Mouse (Mus musculus) intestine, postnatal 0 days (tissue): ENCODE results near the gene Zfp948. TPM values are rescaled to one million over a fixed set of nuclear protein-coding genes. Genes with fewer than 3 reads are reported as not detected.

Experiments
- ATAC-seq: fragments of 200-750 bp; cut with Nextera tagmentation; 2 replicates; pipeline ENCODE4 v1.8.0; 2017; ENCODE audit warnings: mild to moderate bottlenecking, moderate TSS enrichment, moderate library complexity
- H3K27ac ChIP-seq: fragments of 300-500 bp; sonication (generic); 2 replicates; pipeline ENCODE4 v1.5.1; 2014; ENCODE audit warnings: mild to moderate bottlenecking, low read depth, low read length, moderate library complexity
- H3K27me3 ChIP-seq: fragments of 300-500 bp; sonication (generic); replicated peaks from 2 replicates; pipeline ENCODE4 v1.6.1; 2014; ENCODE audit warnings: low read length, mixed read lengths; ENCODE audit not compliant: control insufficient read depth, insufficient read depth
- H3K36me3 ChIP-seq: fragments of 300-500 bp; sonication (generic); 2 replicates; pipeline ENCODE4 v1.6.1; 2014; ENCODE audit warnings: mild to moderate bottlenecking, moderate library complexity; ENCODE audit not compliant: control insufficient read depth, insufficient read depth
- H3K4me1 ChIP-seq: fragments of 300-500 bp; sonication (generic); replicated peaks from 2 replicates; pipeline ENCODE4 v1.6.1; 2014; ENCODE audit warnings: antibody characterized with exemption, low read length, mixed read lengths; ENCODE audit not compliant: control insufficient read depth, insufficient read depth
- H3K4me2 ChIP-seq: fragments of 300-500 bp; sonication (generic); replicated peaks from 2 replicates; pipeline ENCODE4 v1.6.1; 2014; ENCODE audit warnings: low read depth, mild to moderate bottlenecking, moderate library complexity
- H3K4me3 ChIP-seq: fragments of 300-500 bp; sonication (generic); 2 replicates; pipeline ENCODE4 v1.5.1; 2014; ENCODE audit warnings: low read depth, low read length
- H3K9ac ChIP-seq: fragments of 300-500 bp; sonication (generic); 2 replicates; pipeline ENCODE4 v1.6.1; 2014; ENCODE audit warnings: mild to moderate bottlenecking, low read depth, low read length
- H3K9me3 ChIP-seq: fragments of 300-500 bp; sonication (generic); 2 replicates; pipeline ENCODE4 v1.6.1; 2016; ENCODE audit warnings: mixed run types; ENCODE audit not compliant: control insufficient read depth
- CTCF ChIP-seq: sonication (generic); IDR thresholded peaks from 2 replicates; pipeline ENCODE4 v1.5.1; 2016; ENCODE audit warnings: low read depth, mild to moderate bottlenecking, control low read depth, antibody characterized with exemption, moderate library complexity
- WGBS: fragments of 180-500 bp; shearing (Covaris S2); extraction: QIAGEN DNeasy Blood & Tissue Kit; methylation state at CpG from one replicate; pipeline ENCODE4 v1.1.7; 2014; 5-methylcytosine and 5-hydroxymethylcytosine counted together
- polyA plus RNA-seq: library from polyadenylated mRNA; unstranded; fragments of >200 nt; fragmentation: Nextera tagmentation; extraction: Ambion mirVana; gene quantifications from 2 replicates; pipeline ENCODE4 v1.2.1, GENCODE M21; 2015

Zfp948 gene
- polyA plus RNA-seq, 1 experiment from 2014 or later = 13.7 TPM

DNA sequence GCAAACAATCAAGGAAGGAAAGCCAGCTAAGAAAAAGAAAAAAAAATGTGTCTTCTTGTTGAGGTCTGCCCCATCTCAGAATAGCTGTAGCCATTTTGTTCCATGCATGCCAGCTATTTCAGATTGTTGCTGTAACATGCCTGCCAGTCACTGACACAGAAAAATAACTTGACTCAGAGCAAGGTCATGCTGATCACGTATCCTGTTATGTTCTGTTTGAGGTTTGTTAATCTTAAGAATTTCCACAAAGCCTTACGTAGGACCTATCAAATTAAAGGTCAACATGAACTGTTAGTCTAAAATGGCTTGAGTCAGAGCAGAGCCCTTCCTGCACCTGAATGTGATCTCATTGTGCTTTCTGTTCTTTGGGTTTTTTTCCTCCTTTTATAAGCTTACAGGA lies 30.1 kb upstream of the Zfp948 start:
- Histone ChIP-seq H3K4me3 (no peak overlapping the region), H3K4me1 (0 out of 2 replicates have a peak, but pooled peaks cover 5% of the 10 kb centered on the region), H3K27me3 (no peaks in the 10 kb centered on the region), H3K9ac (no peak overlapping the region), H3K27ac (no peak overlapping the region), H3K9me3 (no peaks in the 10 kb centered on the region), H3K4me2 (no peak overlapping the region), H3K36me3 (no peaks in the 10 kb centered on the region)
- WGBS = 71% methylated on average over 2 of the region's 2 CpGs
- ATAC-seq = no peak
- TF ChIP-seq CTCF = no peak

DNA sequence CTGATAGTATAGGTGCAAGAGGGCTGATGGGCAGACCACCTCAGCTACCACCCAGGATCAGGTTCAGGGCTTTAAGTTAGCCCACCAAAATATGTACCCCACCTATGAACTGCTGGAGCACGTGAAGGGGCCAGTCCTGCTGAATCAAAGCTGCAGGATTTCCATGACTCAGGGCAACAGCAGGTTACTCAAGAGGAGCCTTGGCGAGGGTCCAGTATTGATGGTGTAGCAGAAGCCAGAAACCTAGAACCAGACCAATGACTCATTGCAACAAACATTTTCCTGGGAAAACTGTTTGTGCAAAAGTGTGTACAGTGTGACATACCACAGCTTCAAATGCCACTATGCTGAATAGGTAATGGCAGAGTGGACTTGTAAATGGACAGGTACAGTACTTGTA lies 9.0 kb upstream of the Zfp948 start:
- H3K36me3 ChIP-seq = peaks cover 13% of the 10 kb centered on the region
- no peaks in the 10 kb centered on the region for H3K4me1 ChIP-seq
- no peak overlapping the region for H3K9ac ChIP-seq
- no peak for TF ChIP-seq CTCF
- no peak overlapping the region for H3K4me2 ChIP-seq
- no peak for ATAC-seq
- no peaks in the 10 kb centered on the region for H3K9me3 ChIP-seq
- H3K27ac ChIP-seq = no peak overlapping the region
- H3K27me3 ChIP-seq = no peaks in the 10 kb centered on the region
- H3K4me3 ChIP-seq = no peak overlapping the region
- 90% methylated on average over 2 of the region's 2 CpGs for WGBS

DNA sequence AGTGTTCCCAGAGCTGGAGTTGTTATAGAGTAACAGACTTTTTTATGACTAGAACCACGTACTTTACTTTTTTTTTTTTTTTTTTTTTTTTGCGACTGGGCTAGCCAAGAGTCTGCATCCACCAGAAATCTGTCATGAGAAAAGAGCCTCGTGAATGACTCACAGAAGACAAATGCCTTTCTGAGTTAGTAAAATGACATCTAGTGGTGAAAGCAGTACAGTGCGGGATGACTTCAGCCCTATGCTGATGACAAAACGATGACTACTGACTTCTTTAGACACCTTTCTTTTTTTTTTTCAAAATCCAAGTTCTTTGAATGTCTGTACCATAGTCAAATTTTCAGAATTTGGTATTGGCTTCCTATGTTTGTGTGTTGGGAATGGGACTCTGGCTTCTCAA lies 588 bp upstream of the Zfp948 start:
- Histone ChIP-seq H3K27me3 (no peaks in the 10 kb centered on the region), H3K4me1 (no peaks in the 10 kb centered on the region; the same call in 1 of the 2 replicates), H3K36me3 (peaks cover 4% of the 10 kb centered on the region; the same call in 1 of the 2 replicates), H3K27ac (peak overlapping the region; percentile 88), H3K4me2 (peak overlapping the region; percentile 84), H3K9me3 (no peaks in the 10 kb centered on the region), H3K4me3 (peak overlapping the region; percentile 43), H3K9ac (peak overlapping the region; percentile 52; the same call in 1 of the 2 replicates)
- TF ChIP-seq CTCF = peak; percentile 68
- peak; percentile 81 for ATAC-seq
- 3% methylated on average over 5 of the region's 5 CpGs for WGBS

DNA sequence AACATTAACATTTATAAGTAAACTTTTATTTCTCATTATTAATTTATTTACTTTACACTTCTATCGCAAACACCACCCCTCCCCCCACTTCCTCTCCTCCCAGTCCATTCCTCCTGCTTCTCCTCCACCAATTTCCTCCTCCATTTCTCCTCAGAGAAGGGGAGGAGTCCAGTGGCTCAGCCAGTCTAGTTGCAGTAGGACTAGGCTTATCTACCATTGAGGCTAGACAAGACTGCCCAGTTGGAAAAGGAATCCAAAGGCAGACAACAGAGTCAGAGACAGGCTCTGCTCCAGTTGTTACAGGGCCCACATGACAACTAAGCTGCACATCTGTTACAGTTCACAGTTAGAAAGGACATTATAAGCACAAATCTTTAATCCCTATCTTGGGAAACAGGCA lies 888 bp downstream of the Zfp948 start:
- Histone ChIP-seq H3K27me3 (no peaks in the 10 kb centered on the region), H3K9me3 (no peaks in the 10 kb centered on the region), H3K4me3 (peak overlapping the region; percentile 43), H3K4me2 (peak overlapping the region; percentile 84), H3K27ac (no peak overlapping the region), H3K4me1 (no peaks in the 10 kb centered on the region; the same call in 1 of the 2 replicates), H3K36me3 (0 out of 2 replicates have a peak, but pooled peaks cover 4% of the 10 kb centered on the region), H3K9ac (no peak overlapping the region)
- 26% methylated on average over 1 of the region's 1 CpGs for WGBS
- no peak for TF ChIP-seq CTCF
- no peak for ATAC-seq

DNA sequence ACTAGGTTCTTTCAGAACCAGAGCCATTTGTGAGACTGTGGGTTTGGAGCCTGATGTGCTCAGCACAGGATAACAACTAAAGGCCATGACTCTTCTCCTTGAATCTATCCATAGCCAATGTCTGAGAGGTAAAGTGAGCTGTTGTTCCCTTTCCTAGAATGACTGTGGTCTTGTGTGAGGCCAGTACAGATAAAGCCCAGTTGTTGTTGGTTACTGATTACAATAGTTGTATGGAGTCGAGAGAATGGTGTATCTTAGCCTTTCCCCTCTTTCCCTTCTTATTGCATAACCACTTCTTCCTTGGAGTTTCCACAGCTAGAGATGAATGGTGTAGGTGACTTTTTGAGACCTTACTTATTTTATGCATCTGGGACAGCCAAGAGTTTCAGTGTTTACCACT lies 12.3 kb downstream of the Zfp948 start:
- Histone ChIP-seq H3K36me3 (peaks cover 17% of the 10 kb centered on the region), H3K27me3 (no peaks in the 10 kb centered on the region), H3K9me3 (no peaks in the 10 kb centered on the region), H3K9ac (no peak overlapping the region), H3K4me2 (peak overlapping the region; percentile 17; the same call in 1 of the 2 replicates), H3K27ac (no peak overlapping the region), H3K4me1 (no peaks in the 10 kb centered on the region), H3K4me3 (no peak overlapping the region)
- TF ChIP-seq CTCF = no peak
- WGBS = 64% methylated on average over 1 of the region's 1 CpGs
- peak; percentile 75 for ATAC-seq

DNA sequence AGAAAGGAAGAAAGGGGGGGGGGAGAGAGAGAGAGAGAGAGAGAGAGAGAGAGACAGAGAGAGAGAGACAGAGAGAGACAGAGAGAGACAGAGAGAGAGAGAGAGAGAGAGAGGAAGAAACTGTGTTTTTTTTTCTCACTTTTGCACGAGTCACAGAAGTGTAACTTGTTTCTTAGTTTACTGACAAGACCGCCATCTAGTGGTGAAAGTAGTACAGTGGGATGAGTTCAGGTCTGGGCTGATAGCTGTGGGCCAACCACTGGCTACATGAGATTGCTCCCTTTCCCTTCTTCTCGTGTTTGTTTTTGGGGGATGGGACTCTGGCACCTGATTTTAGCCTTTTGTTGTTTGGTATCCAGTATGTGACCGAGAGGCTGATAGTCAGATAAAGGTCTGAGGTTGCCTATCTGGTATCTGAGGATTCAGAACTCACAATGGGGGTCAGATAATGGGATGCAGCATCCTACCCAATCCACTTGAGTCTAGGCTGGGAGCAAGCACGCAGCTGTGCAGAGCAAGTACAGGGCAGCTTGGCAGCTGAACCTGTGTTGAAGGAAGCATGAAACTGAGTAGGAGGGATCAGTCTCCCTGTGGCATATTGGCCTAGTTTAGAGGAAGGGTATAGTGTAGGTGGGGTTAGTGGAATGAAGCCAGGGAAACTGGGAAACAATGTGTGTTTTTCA lies 12.8 kb downstream of the Zfp948 start:
- Histone ChIP-seq H3K4me2 (0 out of 2 replicates have a peak overlapping the region, but pooled peaks have one; percentile 17), H3K36me3 (peaks cover 13% of the 10 kb centered on the region), H3K4me3 (no peak overlapping the region), H3K27me3 (no peaks in the 10 kb centered on the region), H3K27ac (no peak overlapping the region), H3K9me3 (no peaks in the 10 kb centered on the region), H3K9ac (no peak overlapping the region), H3K4me1 (no peaks in the 10 kb centered on the region)
- WGBS = 22% methylated on average over 5 of the region's 5 CpGs
- ATAC-seq = peak; percentile 88
- peak; percentile 79 for TF ChIP-seq CTCF
